Mouse (Mus musculus) embryonic facial prominence, embryonic 12.5 days (tissue): ENCODE measurements around the gene Rab21. TPM values are rescaled to one million over a fixed set of nuclear protein-coding genes. Genes with fewer than 3 reads are reported as not detected.

Source experiments
- ATAC-seq: fragments of 200-750 bp; cut with Nextera tagmentation; 2 replicates; pipeline ENCODE4 v1.8.0; 2017; ENCODE audit not compliant: insufficient number of reproducible peaks, insufficient read depth, low FRiP score, low TSS enrichment
- H3K27ac ChIP-seq: fragments of 300-500 bp; sonication (generic); 2 replicates; pipeline ENCODE4 v1.5.1; 2016; ENCODE audit warnings: mild to moderate bottlenecking
- H3K27me3 ChIP-seq: fragments of 300-500 bp; sonication (generic); 2 replicates; pipeline ENCODE4 v1.6.1; 2016; ENCODE audit warnings: mild to moderate bottlenecking, moderate library complexity
- H3K36me3 ChIP-seq: fragments of 300-500 bp; sonication (generic); 2 replicates; pipeline ENCODE4 v1.6.1; 2016; ENCODE audit warnings: mild to moderate bottlenecking
- H3K4me1 ChIP-seq: fragments of 300-500 bp; sonication (generic); 2 replicates; pipeline ENCODE4 v1.6.1; 2016
- H3K4me2 ChIP-seq: fragments of 300-500 bp; sonication (generic); replicated peaks from 2 replicates; pipeline ENCODE4 v1.6.1; 2016; ENCODE audit warnings: mild to moderate bottlenecking, moderate library complexity
- H3K4me3 ChIP-seq: fragments of 300-500 bp; sonication (generic); 2 replicates; pipeline ENCODE4 v1.5.1; 2016; ENCODE audit warnings: mild to moderate bottlenecking
- H3K9ac ChIP-seq: fragments of 300-500 bp; sonication (generic); 2 replicates; pipeline ENCODE4 v1.6.1; 2016; ENCODE audit warnings: mild to moderate bottlenecking, moderate library complexity
- H3K9me3 ChIP-seq: fragments of 300-500 bp; sonication (generic); 2 replicates; pipeline ENCODE4 v1.6.1; 2016; ENCODE audit warnings: mild to moderate bottlenecking, moderate library complexity
- WGBS: fragments of 180-500 bp; shearing (Covaris S2); methylation state at CpG from one replicate; pipeline ENCODE4 v1.1.7; 2016; 5-methylcytosine and 5-hydroxymethylcytosine counted together
- polyA plus RNA-seq: library from polyadenylated mRNA; unstranded; fragments of >200 nt; fragmentation: Nextera tagmentation; extraction: Ambion mirVana; gene quantifications from 2 replicates; pipeline ENCODE4 v1.2.1, GENCODE M21; 2016

Gene Rab21
- polyA plus RNA-seq, 1 experiment from 2014 or later: 4.3 TPM

DNA sequence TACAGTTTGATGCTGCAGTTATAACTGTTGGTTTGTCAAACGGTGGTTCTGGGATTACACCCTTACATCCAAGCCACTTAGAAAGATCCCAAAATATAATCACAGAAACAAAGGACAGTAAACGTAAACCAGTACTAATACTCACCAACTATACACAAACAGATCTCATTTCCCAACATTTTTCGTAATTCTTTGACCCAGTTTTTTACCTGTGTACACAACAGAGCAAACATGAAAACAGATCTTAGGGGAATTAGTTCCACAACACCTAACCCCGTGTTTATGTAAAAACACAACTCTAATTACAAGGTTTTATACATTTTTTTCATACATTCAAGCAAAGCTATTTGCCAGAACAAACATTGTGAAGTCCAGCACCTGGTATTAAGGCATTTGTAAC is 16.7 kb downstream of the Rab21 start:
- Histone ChIP-seq H3K36me3 (peaks cover 43% of the 10 kb centered on the region), H3K4me1 (no peaks in the 10 kb centered on the region), H3K4me2 (no peak overlapping the region), H3K27me3 (no peaks in the 10 kb centered on the region), H3K4me3 (no peak overlapping the region), H3K27ac (no peak overlapping the region), H3K9me3 (no peaks in the 10 kb centered on the region), H3K9ac (no peak overlapping the region)
- 89% methylated on average over 4 of the region's 4 CpGs for WGBS
- ATAC-seq: no peak

DNA sequence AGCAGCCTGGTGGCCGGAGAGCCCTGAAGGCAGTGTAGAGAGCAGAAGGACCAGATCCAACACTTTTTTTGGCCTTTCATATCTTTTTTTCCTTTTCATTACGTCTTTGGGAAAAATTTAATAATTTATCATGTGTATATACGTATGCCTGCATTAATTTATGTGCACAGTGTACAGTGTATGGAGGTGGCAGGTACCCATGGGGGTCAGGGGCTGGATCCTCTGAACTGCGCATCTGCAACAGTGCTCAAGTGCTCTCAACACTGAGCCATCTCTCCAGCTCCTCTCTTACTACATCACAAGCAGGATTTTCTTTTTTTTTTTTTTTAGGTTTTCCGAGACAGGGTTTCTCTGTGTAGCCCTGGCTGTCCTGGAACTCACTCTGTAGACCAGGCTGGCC is 17.8 kb downstream of the Rab21 start:
- peaks cover 54% of the 10 kb centered on the region for H3K36me3 ChIP-seq
- no peak for ATAC-seq

DNA sequence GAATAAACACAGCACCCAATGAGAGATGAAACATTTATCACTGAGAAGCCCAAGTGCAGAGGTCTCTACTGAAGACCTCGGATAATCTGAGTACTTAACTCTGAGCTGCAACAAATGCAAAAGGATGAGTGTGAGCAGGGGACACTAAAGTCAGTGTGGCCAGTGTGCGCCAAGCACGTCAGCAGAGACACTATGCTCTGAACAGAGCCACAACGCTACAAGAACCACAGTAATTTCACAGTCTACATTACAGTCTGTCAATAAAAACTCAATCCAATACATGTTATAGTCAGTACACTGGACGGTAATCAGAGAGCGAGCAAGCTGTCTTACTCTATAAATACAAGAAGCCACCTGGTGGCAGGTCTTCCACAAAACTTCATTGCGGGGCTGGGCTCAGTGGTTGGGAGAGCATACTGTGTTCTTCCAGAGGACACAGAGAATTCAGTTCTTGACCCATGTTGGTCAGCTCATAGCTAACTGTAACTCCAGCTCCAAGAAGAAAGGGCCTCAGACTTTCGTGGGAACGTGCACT is 18.9 kb downstream of the Rab21 start:
- Histone ChIP-seq H3K9me3 (no peaks in the 10 kb centered on the region), H3K27ac (no peak overlapping the region), H3K4me3 (no peak overlapping the region), H3K36me3 (peaks cover 62% of the 10 kb centered on the region), H3K4me1 (no peaks in the 10 kb centered on the region), H3K4me2 (no peak overlapping the region), H3K9ac (no peak overlapping the region), H3K27me3 (no peaks in the 10 kb centered on the region)
- 82% methylated on average over 9 of the region's 9 CpGs for WGBS
- no peak for ATAC-seq

More for the DNA sequence above, 17.8 kb downstream of the Rab21 start:
- WGBS: 93% methylated on average over 5 of the region's 5 CpGs
- H3K27ac ChIP-seq: no peak overlapping the region
- H3K4me3 ChIP-seq: no peak overlapping the region
- H3K4me2 ChIP-seq: no peak overlapping the region
- no peaks in the 10 kb centered on the region for H3K27me3 ChIP-seq
- no peaks in the 10 kb centered on the region for H3K9me3 ChIP-seq
- H3K4me1 ChIP-seq: no peaks in the 10 kb centered on the region
- H3K9ac ChIP-seq: no peak overlapping the region

DNA sequence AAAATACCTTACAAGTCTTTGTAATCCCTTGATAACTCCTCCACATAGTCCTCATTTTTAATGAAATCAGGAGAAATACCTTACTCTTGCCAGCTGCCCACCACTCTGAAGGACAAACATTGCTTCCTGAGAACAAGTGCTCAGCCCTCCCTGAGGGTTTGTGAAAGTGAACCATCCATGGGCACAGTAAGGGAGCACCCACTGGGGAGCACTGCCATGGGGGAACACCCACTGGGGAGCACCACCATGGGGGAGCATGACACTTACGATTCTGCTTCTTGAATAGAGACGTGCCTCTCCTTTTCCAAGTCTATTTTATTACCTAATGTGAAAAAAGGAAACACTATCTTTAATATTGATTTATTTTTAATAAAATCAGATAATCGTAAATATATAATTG is 20.2 kb downstream of the Rab21 start:
- no peaks in the 10 kb centered on the region for H3K9me3 ChIP-seq
- H3K4me3 ChIP-seq: no peak overlapping the region
- H3K4me1 ChIP-seq: no peaks in the 10 kb centered on the region
- WGBS: 88% methylated on average over 3 of the region's 3 CpGs
- no peak for ATAC-seq
- no peak overlapping the region for H3K4me2 ChIP-seq
- no peaks in the 10 kb centered on the region for H3K27me3 ChIP-seq
- H3K36me3 ChIP-seq: peaks cover 53% of the 10 kb centered on the region
- no peak overlapping the region for H3K27ac ChIP-seq
- H3K9ac ChIP-seq: no peak overlapping the region

DNA sequence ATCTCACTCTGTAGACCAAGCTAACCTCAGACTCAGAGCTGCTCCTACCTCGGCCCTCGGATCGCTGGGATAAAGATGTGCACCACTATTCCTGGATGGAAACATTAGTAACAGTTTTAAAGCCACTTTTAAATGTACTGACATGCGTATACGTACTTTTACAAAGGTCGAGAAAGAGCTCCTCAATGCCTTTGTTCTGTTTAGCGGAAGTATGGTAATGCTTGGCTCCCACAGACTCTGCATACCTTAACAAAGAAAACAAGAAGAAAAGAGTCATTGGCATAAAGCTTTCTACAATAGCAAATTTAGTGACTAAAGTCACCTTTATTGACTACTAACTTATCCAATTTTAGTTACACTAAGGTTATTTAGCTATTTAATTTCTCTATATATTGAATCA is 20.7 kb downstream of the Rab21 start:
- H3K4me3 ChIP-seq: no peak overlapping the region
- no peaks in the 10 kb centered on the region for H3K27me3 ChIP-seq
- no peak overlapping the region for H3K27ac ChIP-seq
- peaks cover 51% of the 10 kb centered on the region for H3K36me3 ChIP-seq
- no peak for ATAC-seq
- H3K9me3 ChIP-seq: no peaks in the 10 kb centered on the region
- 96% methylated on average over 7 of the region's 7 CpGs for WGBS
- H3K9ac ChIP-seq: no peak overlapping the region
- no peak overlapping the region for H3K4me2 ChIP-seq
- H3K4me1 ChIP-seq: no peaks in the 10 kb centered on the region

DNA sequence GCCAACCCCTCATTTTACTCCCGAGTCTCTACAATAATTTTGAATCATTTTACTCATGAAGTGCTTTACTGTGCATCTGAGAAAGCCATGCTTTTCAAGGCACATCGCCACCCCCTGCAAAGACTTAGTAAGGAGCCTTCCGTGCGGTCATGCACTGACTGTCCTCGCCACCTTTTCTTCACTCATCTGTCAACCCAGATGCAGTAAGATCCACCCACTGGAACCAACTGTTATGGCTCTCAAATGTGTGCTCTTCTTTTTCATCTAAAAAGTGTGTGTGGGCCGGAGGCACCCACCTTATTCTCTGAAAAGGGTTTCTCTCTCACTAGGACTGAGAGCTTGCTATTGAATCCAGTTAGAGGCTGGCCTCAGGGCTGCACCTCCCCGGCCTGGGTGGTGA is 21.4 kb downstream of the Rab21 start:
- H3K4me2 ChIP-seq: no peak overlapping the region
- ATAC-seq: no peak
- no peak overlapping the region for H3K27ac ChIP-seq
- no peaks in the 10 kb centered on the region for H3K9me3 ChIP-seq
- no peak overlapping the region for H3K9ac ChIP-seq
- no peaks in the 10 kb centered on the region for H3K4me1 ChIP-seq
- H3K27me3 ChIP-seq: no peaks in the 10 kb centered on the region
- no peak overlapping the region for H3K4me3 ChIP-seq
- peaks cover 53% of the 10 kb centered on the region for H3K36me3 ChIP-seq
- WGBS: 94% methylated on average over 7 of the region's 7 CpGs

DNA sequence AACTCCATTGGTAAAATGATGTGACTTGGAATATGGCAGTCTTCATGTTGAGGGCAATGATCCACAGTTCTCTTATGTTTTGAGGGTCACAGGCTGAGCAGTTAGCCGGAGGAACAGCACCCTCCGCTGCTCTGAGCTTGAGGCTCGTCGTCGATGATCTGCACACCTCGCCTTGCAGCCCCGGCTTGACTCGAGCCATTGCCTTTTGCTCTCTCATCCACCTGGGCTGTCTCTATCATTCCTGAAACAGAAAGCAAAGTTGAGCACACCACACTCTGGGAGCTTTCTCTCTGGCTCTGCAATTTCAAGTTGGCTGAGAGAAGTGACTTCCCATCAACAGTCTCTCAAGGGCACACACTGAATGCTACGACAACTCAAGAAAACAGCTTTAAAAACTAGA is 24.7 kb downstream of the Rab21 start:
- no peak overlapping the region for H3K27ac ChIP-seq
- no peak overlapping the region for H3K9ac ChIP-seq
- no peak overlapping the region for H3K4me2 ChIP-seq
- 94% methylated on average over 9 of the region's 9 CpGs for WGBS
- ATAC-seq: no peak
- no peaks in the 10 kb centered on the region for H3K4me1 ChIP-seq
- peaks cover 57% of the 10 kb centered on the region for H3K36me3 ChIP-seq
- H3K9me3 ChIP-seq: no peaks in the 10 kb centered on the region
- no peak overlapping the region for H3K4me3 ChIP-seq
- H3K27me3 ChIP-seq: no peaks in the 10 kb centered on the region

DNA sequence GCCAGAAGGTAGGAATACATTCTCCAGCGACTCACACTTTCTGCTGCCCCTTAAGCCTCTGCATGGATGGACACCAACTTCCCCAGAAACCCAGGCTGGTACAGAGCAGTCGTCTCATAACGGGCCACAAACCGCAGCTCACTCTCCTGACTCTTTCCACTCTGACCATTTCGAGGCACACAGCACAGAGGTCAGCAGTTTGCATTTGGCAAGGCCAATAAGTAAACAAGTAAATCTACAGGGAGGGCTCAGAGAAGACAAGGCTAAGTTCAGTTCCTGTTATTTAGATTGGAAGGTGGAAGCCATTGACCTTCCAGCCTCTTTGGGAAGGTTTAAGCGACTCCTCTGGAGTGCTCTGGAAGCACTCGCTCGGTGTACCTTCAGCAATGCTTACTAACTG is 26.5 kb downstream of the Rab21 start:
- Histone ChIP-seq H3K4me1 (no peaks in the 10 kb centered on the region), H3K36me3 (peaks cover 49% of the 10 kb centered on the region), H3K9ac (no peak overlapping the region), H3K9me3 (no peaks in the 10 kb centered on the region), H3K27me3 (no peaks in the 10 kb centered on the region), H3K4me3 (no peak overlapping the region), H3K27ac (no peak overlapping the region), H3K4me2 (no peak overlapping the region)
- 93% methylated on average over 8 of the region's 8 CpGs for WGBS
- ATAC-seq: no peak

DNA sequence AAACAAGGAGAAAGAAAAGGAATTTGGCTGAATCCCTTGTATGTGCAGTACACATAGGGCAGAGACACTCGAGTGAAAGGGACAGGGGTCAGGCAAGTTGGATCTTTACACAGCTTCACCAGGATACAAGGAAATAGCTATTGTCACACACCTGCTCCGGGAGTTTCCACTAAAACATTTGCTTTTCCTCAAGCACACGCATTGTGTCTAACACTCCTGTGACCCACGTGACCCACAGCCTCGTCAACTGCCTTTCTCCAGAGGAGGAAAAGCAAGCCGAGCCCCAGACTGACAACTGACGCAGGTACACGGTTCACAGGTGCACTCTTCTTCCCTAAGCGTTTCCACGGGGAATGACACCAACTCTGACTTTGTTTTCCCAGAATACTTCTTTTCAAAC is 31.2 kb downstream of the Rab21 start:
- H3K4me3 ChIP-seq: no peak overlapping the region
- ATAC-seq: no peak
- no peak overlapping the region for H3K4me2 ChIP-seq
- no peaks in the 10 kb centered on the region for H3K4me1 ChIP-seq
- no peak overlapping the region for H3K27ac ChIP-seq
- peaks cover 20% of the 10 kb centered on the region for H3K36me3 ChIP-seq
- WGBS: 72% methylated on average over 10 of the region's 10 CpGs
- H3K27me3 ChIP-seq: no peaks in the 10 kb centered on the region
- H3K9ac ChIP-seq: no peak overlapping the region
- no peaks in the 10 kb centered on the region for H3K9me3 ChIP-seq

DNA sequence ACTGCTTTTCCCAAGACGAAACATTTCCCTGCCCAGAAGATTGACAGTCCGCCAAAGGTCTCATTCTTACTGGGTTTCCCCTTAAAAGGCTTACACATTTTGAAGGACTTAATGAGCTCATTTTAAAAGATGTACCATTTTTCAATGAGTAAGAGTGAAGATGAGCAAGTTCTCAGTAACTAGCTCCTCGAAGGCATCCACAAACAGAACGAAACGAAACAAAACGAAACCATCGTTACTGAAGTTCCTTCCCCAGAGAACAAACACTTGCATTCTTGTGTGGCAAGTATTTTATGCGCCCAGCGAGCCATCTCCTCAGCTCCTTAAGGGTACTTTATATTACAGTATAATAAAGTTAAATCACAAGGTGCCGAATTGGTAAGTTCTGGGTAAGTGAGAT is 34.0 kb downstream of the Rab21 start:
- H3K4me2 ChIP-seq: no peak overlapping the region
- H3K4me1 ChIP-seq: no peaks in the 10 kb centered on the region
- no peaks in the 10 kb centered on the region for H3K9me3 ChIP-seq
- H3K4me3 ChIP-seq: no peak overlapping the region
- H3K9ac ChIP-seq: no peak overlapping the region
- 92% methylated on average over 10 of the region's 10 CpGs for WGBS
- peaks cover 3% of the 10 kb centered on the region; the same call in 1 of the 2 replicates for H3K36me3 ChIP-seq
- no peak for ATAC-seq
- no peaks in the 10 kb centered on the region for H3K27me3 ChIP-seq
- no peak overlapping the region for H3K27ac ChIP-seq

DNA sequence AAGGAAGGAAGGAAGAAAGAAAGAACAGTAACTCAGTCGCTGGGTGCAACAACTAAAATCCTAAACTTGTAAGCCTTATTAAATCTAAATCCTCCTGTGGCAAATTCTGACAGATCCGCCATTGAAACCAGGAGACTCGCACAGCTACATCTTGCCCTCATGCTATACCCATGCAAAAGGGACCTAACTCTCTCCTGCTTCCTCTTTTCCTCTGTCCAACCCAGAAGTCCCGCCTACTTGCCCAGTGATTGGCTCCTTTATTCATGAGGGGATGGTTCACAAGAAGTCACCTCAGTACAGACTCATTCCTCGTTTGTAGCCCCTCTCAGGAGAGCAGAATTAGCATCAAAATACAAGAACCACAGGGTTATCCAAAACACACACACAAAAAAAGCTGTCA is 43.7 kb downstream of the Rab21 start:
- H3K27me3 ChIP-seq: no peaks in the 10 kb centered on the region
- no peak overlapping the region for H3K27ac ChIP-seq
- H3K4me1 ChIP-seq: no peaks in the 10 kb centered on the region
- no peak overlapping the region for H3K4me2 ChIP-seq
- 55% methylated on average over 5 of the region's 5 CpGs for WGBS
- H3K9ac ChIP-seq: no peak overlapping the region
- H3K4me3 ChIP-seq: no peak overlapping the region
- H3K9me3 ChIP-seq: no peaks in the 10 kb centered on the region
- no peak for ATAC-seq
- no peaks in the 10 kb centered on the region for H3K36me3 ChIP-seq

DNA sequence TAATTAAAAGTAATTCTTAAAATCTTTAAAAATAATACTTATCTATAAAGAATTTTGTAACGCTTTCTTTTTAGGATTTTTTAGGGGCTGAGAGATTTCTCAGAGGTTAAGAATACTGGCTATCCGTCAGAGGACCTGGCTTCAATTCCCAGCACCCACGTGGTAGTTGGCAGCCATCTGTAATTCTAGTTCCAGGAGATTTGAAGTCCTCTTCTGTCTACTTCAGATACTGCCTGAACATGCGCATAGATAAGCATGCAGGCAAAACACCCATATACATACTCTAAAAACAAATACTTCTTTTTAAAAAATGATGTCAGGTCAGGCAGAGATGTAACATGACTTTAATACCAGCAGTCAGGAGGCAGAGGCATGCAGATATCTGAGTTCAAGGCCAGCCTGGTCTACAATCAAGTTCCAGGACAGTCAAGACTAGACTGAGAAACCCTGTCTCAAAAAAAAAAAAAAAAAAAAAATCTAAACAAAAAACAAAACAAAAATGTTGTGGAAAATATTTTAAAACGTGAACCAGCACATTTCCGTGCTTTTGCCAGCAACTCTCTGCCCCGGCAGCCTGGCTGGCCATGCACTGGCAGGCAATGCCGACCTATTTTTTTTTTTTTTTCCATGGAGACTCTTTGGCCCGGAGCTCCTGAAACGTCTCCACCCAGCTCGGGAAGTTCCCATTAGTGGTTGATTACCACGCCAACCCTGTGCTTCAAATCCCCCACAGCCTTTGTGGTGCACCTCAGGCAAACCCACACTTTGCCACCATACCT is 44.6 kb downstream of the Rab21 start:
- Histone ChIP-seq H3K4me2 (no peak overlapping the region), H3K27ac (no peak overlapping the region), H3K4me1 (no peaks in the 10 kb centered on the region), H3K36me3 (no peaks in the 10 kb centered on the region), H3K9ac (no peak overlapping the region), H3K4me3 (no peak overlapping the region), H3K27me3 (no peaks in the 10 kb centered on the region), H3K9me3 (no peaks in the 10 kb centered on the region)
- whole genome bisulfite sequencing: 89% methylated on average over 12 of the region's 12 CpGs
- ATAC-seq: no peak
